Mouse (Mus musculus) right cerebral cortex, postnatal 14 days (tissue): ENCODE measurements around the gene Micu1.

Source experiments
- DNase-seq: peaks from one replicate; pipeline ENCODE4 v3.0.0; 2022

Gene Micu1

GRCm38 (mm10) chr10:59887432-59887831 is 185.2 kb downstream of the Micu1 start:
- DNase-seq: no peak

- no peak for DNase-seq
Observed at GRCm38 (mm10) chr10:59889339-59889738, 187.1 kb downstream of the Micu1 start.

GRCm38 (mm10) chr10:59889953-59890751 is 187.9 kb downstream of the Micu1 start:
- DNase-seq: no peak

- peak; percentile 66 for DNase-seq
Observed at GRCm38 (mm10) chr10:59892977-59893376, 190.7 kb downstream of the Micu1 start.

GRCm38 (mm10) chr10:59894251-59895160 is 192.2 kb downstream of the Micu1 start:
- peak; percentile 90 for DNase-seq

- DNase-seq: no peak
Observed at GRCm38 (mm10) chr10:59895460-59896186, 193.3 kb downstream of the Micu1 start.

GRCm38 (mm10) chr10:59896211-59896610 is 193.9 kb downstream of the Micu1 start:
- no peak for DNase-seq

- DNase-seq: no peak
Observed at GRCm38 (mm10) chr10:59896911-59897331, 194.6 kb downstream of the Micu1 start.

- peak; percentile 72 for DNase-seq
Observed at GRCm38 (mm10) chr10:59897511-59897910, 195.2 kb downstream of the Micu1 start.

GRCm38 (mm10) chr10:59898180-59898778 is 196.0 kb downstream of the Micu1 start:
- no peak for DNase-seq

- DNase-seq: no peak
Observed at GRCm38 (mm10) chr10:59898935-59899334, 196.7 kb downstream of the Micu1 start.

- DNase-seq: peak; percentile 84
Observed at GRCm38 (mm10) chr10:59899341-59900173, 197.3 kb downstream of the Micu1 start.

GRCm38 (mm10) chr10:59900174-59900435 is 197.8 kb downstream of the Micu1 start:
- DNase-seq: no peak

GRCm38 (mm10) chr10:59900939-59901338 is 198.7 kb downstream of the Micu1 start:
- DNase-seq: no peak

GRCm38 (mm10) chr10:59901463-59901862 is 199.2 kb downstream of the Micu1 start:
- no peak for DNase-seq

- no peak for DNase-seq
Observed at GRCm38 (mm10) chr10:59901986-59902605, 199.8 kb downstream of the Micu1 start.

GRCm38 (mm10) chr10:59902606-59902990 is 200.3 kb downstream of the Micu1 start:
- no peak for DNase-seq

GRCm38 (mm10) chr10:59903170-59903569 is 200.9 kb downstream of the Micu1 start:
- DNase-seq: no peak

GRCm38 (mm10) chr10:59907080-59907609 is 204.9 kb downstream of the Micu1 start:
- DNase-seq: no peak

- no peak for DNase-seq
Observed at GRCm38 (mm10) chr10:59907695-59908299, 205.5 kb downstream of the Micu1 start.
